Mouse (Mus musculus): ENCODE data around the gene Fam178b.
"Not testable (repeated sequence)": the region's sequence is repeated elsewhere in the genome, so short reads cannot be mapped to it uniquely, and the experiment has no call there.

Fam178b gene

GRCm38 (mm10) chr1:36674936-36675335 lies 8.0 kb downstream of the Fam178b start:
- no peak for ATAC-seq (ENCODE audit: insufficient number of reproducible peaks, low FRiP score, low TSS enrichment)

- ATAC-seq (ENCODE audit: insufficient number of reproducible peaks, low FRiP score, low TSS enrichment): no peak
These were observed 10.2 kb downstream of the Fam178b start for GRCm38 (mm10) chr1:36672648-36673350.

GRCm38 (mm10) chr1:36671260-36671659 lies 11.7 kb downstream of the Fam178b start:
- ATAC-seq (ENCODE audit: insufficient number of reproducible peaks, low FRiP score, low TSS enrichment): no peak

GRCm38 (mm10) chr1:36670256-36670655 lies 12.7 kb downstream of the Fam178b start:
- no peak for ATAC-seq (ENCODE audit: insufficient number of reproducible peaks, low FRiP score, low TSS enrichment)

GRCm38 (mm10) chr1:36668007-36668406 lies 15.0 kb downstream of the Fam178b start:
- ATAC-seq (ENCODE audit: insufficient number of reproducible peaks, low FRiP score, low TSS enrichment): not testable (repeated sequence)

- ATAC-seq (ENCODE audit: insufficient number of reproducible peaks, low FRiP score, low TSS enrichment): no peak
These were observed 17.0 kb downstream of the Fam178b start for GRCm38 (mm10) chr1:36665934-36666333.

- no peak for ATAC-seq (ENCODE audit: insufficient number of reproducible peaks, low FRiP score, low TSS enrichment)
These were observed 17.7 kb downstream of the Fam178b start for GRCm38 (mm10) chr1:36665165-36665723.

GRCm38 (mm10) chr1:36664457-36664856 lies 18.5 kb downstream of the Fam178b start:
- ATAC-seq (ENCODE audit: insufficient number of reproducible peaks, low FRiP score, low TSS enrichment): peak; percentile 20; the same call in 1 of the 2 replicates

GRCm38 (mm10) chr1:36658621-36659399 lies 24.2 kb downstream of the Fam178b start:
- ATAC-seq (ENCODE audit: insufficient number of reproducible peaks, low FRiP score, low TSS enrichment): no peak

- no peak for ATAC-seq (ENCODE audit: insufficient number of reproducible peaks, low FRiP score, low TSS enrichment)
These were observed 25.1 kb downstream of the Fam178b start for GRCm38 (mm10) chr1:36657658-36658415.

- ATAC-seq (ENCODE audit: insufficient number of reproducible peaks, low FRiP score, low TSS enrichment): no peak
These were observed 26.8 kb downstream of the Fam178b start for GRCm38 (mm10) chr1:36656233-36656632.

- no peak for ATAC-seq (ENCODE audit: insufficient number of reproducible peaks, low FRiP score, low TSS enrichment)
These were observed 27.9 kb downstream of the Fam178b start for GRCm38 (mm10) chr1:36655039-36655438.

GRCm38 (mm10) chr1:36647631-36648030 lies 35.4 kb downstream of the Fam178b start:
- no peak for ATAC-seq (ENCODE audit: insufficient number of reproducible peaks, low FRiP score, low TSS enrichment)

- no peak for ATAC-seq (ENCODE audit: insufficient number of reproducible peaks, low FRiP score, low TSS enrichment)
These were observed 36.7 kb downstream of the Fam178b start for GRCm38 (mm10) chr1:36646285-36646684.

- ATAC-seq (ENCODE audit: insufficient number of reproducible peaks, low FRiP score, low TSS enrichment): no peak
These were observed 38.4 kb downstream of the Fam178b start for GRCm38 (mm10) chr1:36644615-36645007.

- no peak for ATAC-seq (ENCODE audit: insufficient number of reproducible peaks, low FRiP score, low TSS enrichment)
These were observed 38.9 kb downstream of the Fam178b start for GRCm38 (mm10) chr1:36643957-36644614.

GRCm38 (mm10) chr1:36635826-36636485 lies 47.0 kb downstream of the Fam178b start:
- ATAC-seq (ENCODE audit: insufficient number of reproducible peaks, low FRiP score, low TSS enrichment): peak; percentile 41

GRCm38 (mm10) chr1:36634940-36635339 lies 48.0 kb downstream of the Fam178b start:
- no peak for ATAC-seq (ENCODE audit: insufficient number of reproducible peaks, low FRiP score, low TSS enrichment)

GRCm38 (mm10) chr1:36633920-36634319 lies 49.1 kb downstream of the Fam178b start:
- no peak for ATAC-seq (ENCODE audit: insufficient number of reproducible peaks, low FRiP score, low TSS enrichment)

GRCm38 (mm10) chr1:36632846-36633245 lies 50.1 kb downstream of the Fam178b start:
- ATAC-seq (ENCODE audit: insufficient number of reproducible peaks, low FRiP score, low TSS enrichment): no peak

Measured in cerebellum, adult (tissue).